ENCODE assay signal across 9 mouse cellular contexts in the genomic region with DNA sequence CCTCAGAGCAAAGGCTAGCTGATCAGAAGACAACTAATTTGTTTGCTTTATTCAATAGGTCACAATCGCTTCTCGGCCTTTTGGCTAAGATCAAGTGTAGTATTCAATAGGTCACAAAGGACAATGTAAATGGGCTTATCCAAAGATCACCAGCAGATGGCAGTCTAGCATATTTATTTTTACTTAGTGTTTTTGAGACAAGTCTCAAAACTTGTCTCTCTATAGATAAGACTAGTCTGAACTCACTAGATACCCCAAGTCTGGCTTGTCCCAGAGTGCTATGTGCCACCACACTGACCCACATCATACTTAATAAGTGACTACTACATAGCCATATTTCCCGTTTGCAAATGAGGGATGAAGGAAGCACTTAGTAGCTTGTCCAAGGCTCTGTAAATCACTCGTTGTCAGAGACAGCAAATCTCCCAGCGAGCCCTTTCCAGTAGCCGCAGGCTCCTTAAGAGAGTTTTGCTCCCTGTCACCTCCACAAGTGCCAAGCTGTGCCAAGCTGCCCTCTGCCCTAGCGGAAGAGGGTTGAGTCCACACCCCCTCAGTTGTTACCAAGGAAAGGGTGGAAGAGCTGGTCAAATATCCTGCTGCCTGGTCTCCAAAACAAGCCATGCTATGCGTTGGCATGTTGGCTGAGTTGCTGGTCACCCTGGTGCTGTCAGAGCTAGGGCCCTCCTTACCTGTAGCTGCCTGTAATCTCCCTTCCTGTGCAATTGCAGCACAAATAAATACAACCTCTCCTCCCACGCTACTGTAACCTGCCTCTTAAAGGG. TPM values are rescaled to one million over a fixed set of nuclear protein-coding genes. Genes with fewer than 3 reads are reported as not detected.
DNase-seq lines count a peak whose midpoint lies in the region; ATAC-seq and TF ChIP-seq lines count a peak whose summit lies in the region.
"Had no signal": no experiment of that assay in that cellular context is flagged by ENCODE, and none has a peak within 500 bp of the region (broad histone marks: within the 10 kb centered on the region; RNA-seq: fewer than 3 reads in every experiment).

No protein-coding gene starts in this region.

- WGBS in limb, embryonic 11.5 days, result 28% methylated on average over 9 of the region's 9 CpGs

- H3K27ac ChIP-seq in limb, embryonic 11.5 days (replicated peaks; ENCODE audit: low read depth, low read length), result no peak overlapping the region

- H3K9ac ChIP-seq in limb, embryonic 11.5 days (ENCODE audit: low read length), result no peak overlapping the region

- H3K4me3 ChIP-seq in G1E (ENCODE audit: low read depth, low read length), result peak overlapping the region; percentile 63; the same call in 1 of the 2 replicates
- no peak overlapping the region for H3K4me3 ChIP-seq in limb, embryonic 11.5 days (ENCODE audit: low read depth, low read length)
- H3K4me3 ChIP-seq: erythroblast, embryonic 14.5 days had no signal

- H3K27me3 ChIP-seq in G1E (ENCODE audit: insufficient read depth, low read length), result peaks cover 2% of the 10 kb centered on the region; the same call in 1 of the 2 replicates
- no peaks in the 10 kb centered on the region for H3K27me3 ChIP-seq in limb, embryonic 11.5 days (ENCODE audit: control insufficient read depth, insufficient read depth, low read length)

- peaks cover 39% of the 10 kb centered on the region for H3K36me3 ChIP-seq in G1E (replicated peaks)
- H3K36me3 ChIP-seq in limb, embryonic 11.5 days (ENCODE audit: control insufficient read depth, insufficient read depth, low read length), result peaks cover 16% of the 10 kb centered on the region

- H3K4me1 ChIP-seq in G1E (ENCODE audit: insufficient read depth, low read depth, low read length), result peaks cover 28% of the 10 kb centered on the region
- H3K4me1 ChIP-seq in limb, embryonic 11.5 days (ENCODE audit: control insufficient read depth, insufficient read depth, low read length), result no peaks in the 10 kb centered on the region

- H3K4me2 ChIP-seq in limb, embryonic 11.5 days (ENCODE audit: low read depth, severe bottlenecking), result no peak overlapping the region

- intact Hi-C loops in heart, postnatal 36 days (cut with DNase I), result loop anchor here (2.0 kb wide), 1 partner anchor 147 kb away; no protein-coding TSS in a partner anchor

- DNase-seq in layer of hippocampus, adult 11-12 months (ENCODE audit: low spot score), result peak; percentile 63
- DNase-seq in layer of hippocampus, postnatal 36 days, result no peak
- DNase-seq in G1E (ENCODE audit: low spot score), result no peak
- peak; percentile 81 for DNase-seq in embryo, embryonic 10 days (ENCODE audit: low spot score)
- DNase-seq in heart, postnatal 36 days, result peak; percentile 49 to 55
- DNase-seq in limb, embryonic 11.5 days (ENCODE audit: low spot score), result peak; percentile 72
- DNase-seq in testis, postnatal 14 days (ENCODE audit: low spot score), result no peak

- ATAC-seq in G1E (ENCODE audit: extremely low read depth, insufficient number of reproducible peaks, low FRiP score, poor library complexity, severe bottlenecking), result peak; percentile 28; the same call in 1 of the 2 replicates
- no peak for ATAC-seq in limb, embryonic 11.5 days (ENCODE audit: insufficient number of reproducible peaks, low FRiP score, low TSS enrichment, low read depth)
- peak; percentile 42; the same call in 1 of the 2 replicates for ATAC-seq in monocyte, adult 5-6 weeks (replicated peaks; ENCODE audit: insufficient number of reproducible peaks, low FRiP score, low TSS enrichment, poor library complexity, severe bottlenecking)

- no peaks in the 10 kb centered on the region for H3K9me3 ChIP-seq in G1E (replicated peaks)
- no peaks in the 10 kb centered on the region for H3K9me3 ChIP-seq in limb, embryonic 11.5 days (ENCODE audit: control insufficient read depth, low read length)

- peak; percentile 36 for TF ChIP-seq CTCF in G1E (IDR thresholded peaks at IDR 0.05; ENCODE audit: low read depth, low read length)

RNA-seq across cellular contexts. Expression of a gene that starts 13.6 kb away (rescaled TPM):
- total RNA-seq in layer of hippocampus, postnatal 36 days (2021), result 100 to 1,000 TPM; 250 to 265 TPM
- total RNA-seq in G1E (2014; fragmentation: Nextera tagmentation), result 170 and 181 TPM in 2 replicates
- total RNA-seq in G1E (2017), result 64.2 and 66.2 TPM in 2 replicates
- 277 and 291 TPM in 2 replicates for polyA plus RNA-seq in G1E (2012)
- 10 to 100 TPM; 42.2 to 51.1 TPM for total RNA-seq in heart, postnatal 36 days (2021)
- polyA plus RNA-seq in limb, embryonic 11.5 days (2014; fragmentation: Nextera tagmentation; extraction: Ambion mirVana), result 132 and 134 TPM in 2 replicates
- 88.9 to 183 TPM (median 90.0 TPM) in 3 replicates for total RNA-seq in monocyte, adult 5-6 weeks (2017)

RNA-seq across cellular contexts. Expression of a gene that starts 16.5 kb away (rescaled TPM):
- 10 to 100 TPM; 97.1 to 98.9 TPM for total RNA-seq in layer of hippocampus, postnatal 36 days (2021)
- total RNA-seq in G1E (2014; fragmentation: Nextera tagmentation), result 269 and 289 TPM in 2 replicates
- total RNA-seq in G1E (2017), result 132 and 134 TPM in 2 replicates
- 123 and 280 TPM in 2 replicates for polyA plus RNA-seq in G1E (2012)
- 10 to 100 TPM; 70.7 to 73.8 TPM for total RNA-seq in heart, postnatal 36 days (2021)
- 220 and 233 TPM in 2 replicates for polyA plus RNA-seq in limb, embryonic 11.5 days (2014; fragmentation: Nextera tagmentation; extraction: Ambion mirVana)
- 23.2 to 70.0 TPM (median 35.5 TPM) in 3 replicates for total RNA-seq in monocyte, adult 5-6 weeks (2017)

RNA-seq across cellular contexts. Expression of a gene that starts 38.6 kb away (rescaled TPM):
- total RNA-seq in layer of hippocampus, postnatal 36 days (2021), result 100 to 1,000 TPM; 109 to 111 TPM
- total RNA-seq in G1E (2014; fragmentation: Nextera tagmentation) (63.4 and 67.4 TPM in 2 replicates), G1E (2017) (39.6 and 40.6 TPM in 2 replicates)
- polyA plus RNA-seq in G1E (2012), result 73.7 and 81.2 TPM in 2 replicates
- 10 to 100 TPM; 65.0 to 75.6 TPM for total RNA-seq in heart, postnatal 36 days (2021)
- 80.1 and 85.3 TPM in 2 replicates for polyA plus RNA-seq in limb, embryonic 11.5 days (2014; fragmentation: Nextera tagmentation; extraction: Ambion mirVana)
- 14.7 to 25.7 TPM (median 19.6 TPM) in 3 replicates for total RNA-seq in monocyte, adult 5-6 weeks (2017)

RNA-seq across cellular contexts. Expression of a gene that starts 39.3 kb away (rescaled TPM):
- 100 to 1,000 TPM in 1 of 2 experiments, 10 to 100 TPM in 1; 91.0 to 111 TPM for total RNA-seq in layer of hippocampus, postnatal 36 days (2021)
- 44.7 and 64.5 TPM in 2 replicates for total RNA-seq in G1E (2014; fragmentation: Nextera tagmentation)
- total RNA-seq in G1E (2017), result 97.5 and 98.0 TPM in 2 replicates
- 96.1 and 182 TPM in 2 replicates for polyA plus RNA-seq in G1E (2012)
- total RNA-seq in heart, postnatal 36 days (2021), result 10 to 100 TPM; 94.6 to 99.1 TPM
- polyA plus RNA-seq in limb, embryonic 11.5 days (2014; fragmentation: Nextera tagmentation; extraction: Ambion mirVana), result 78.9 and 89.3 TPM in 2 replicates
- 61.5 to 63.7 TPM (median 63.2 TPM) in 3 replicates for total RNA-seq in monocyte, adult 5-6 weeks (2017)

RNA-seq across cellular contexts. Expression of a gene that starts 44.0 kb away (rescaled TPM):
- under 1 TPM in 1 of 2 experiments, not detected in 1; 0.63 TPM for total RNA-seq in layer of hippocampus, postnatal 36 days (2021)
- total RNA-seq in G1E (2014; fragmentation: Nextera tagmentation), result 1.6 and 4.5 TPM in 2 replicates
- total RNA-seq in G1E (2017), result 0.35 TPM in 1 of 2 replicates, not detected in the other
- 0.67 and 0.88 TPM in 2 replicates for polyA plus RNA-seq in G1E (2012)
- not detected for total RNA-seq in heart, postnatal 36 days (2021)
- 2.4 and 3.1 TPM in 2 replicates for polyA plus RNA-seq in limb, embryonic 11.5 days (2014; fragmentation: Nextera tagmentation; extraction: Ambion mirVana)
- total RNA-seq in monocyte, adult 5-6 weeks (2017), result 0.97 TPM in 1 of 3 replicates, not detected in the others
- polyA plus RNA-seq: erythroblast, embryonic 14.5 days had no signal

Comparison
In these comparisons a context has a peak if more than half of its experiments do, and no peak if none do; other contexts are left out.
1. DNase-seq: peak in layer of hippocampus, adult 11-12 months (single experiment), embryo, embryonic 10 days (single experiment), heart, postnatal 36 days (2 of 2) and limb, embryonic 11.5 days (single experiment); none in layer of hippocampus, postnatal 36 days (0 of 2), G1E (single experiment) and testis, postnatal 14 days (single experiment).